Mouse (Mus musculus): Measurements from ENCODE around the gene Foxf1.

GRCm38 (mm10) chr8:121121704-121122103, 37.5 kb downstream of the Foxf1 start:
- TF ChIP-seq POLR2AphosphoS2 (IDR thresholded peaks at IDR 0.05; ENCODE audit: low read depth, low read length) (no peak), CHD2 (IDR thresholded peaks at IDR 0.05; ENCODE audit: low read length) (no peak)

All from CH12.LX (cell line).